Mouse (Mus musculus): ENCODE measurements around the gene Hmcn2.

- TF ChIP-seq CTCF (IDR thresholded peaks at IDR 0.05; ENCODE audit: low read depth) (no peak), EP300 (IDR thresholded peaks at IDR 0.05; ENCODE audit: low read depth) (no peak)
These were observed 43.7 kb upstream of the Hmcn2 start for GRCm38 (mm10) chr2:31270470-31270869.

Measured in liver, postnatal 0 days (tissue).